Mouse (Mus musculus): ENCODE measurements around the gene Smpd1.

DNA sequence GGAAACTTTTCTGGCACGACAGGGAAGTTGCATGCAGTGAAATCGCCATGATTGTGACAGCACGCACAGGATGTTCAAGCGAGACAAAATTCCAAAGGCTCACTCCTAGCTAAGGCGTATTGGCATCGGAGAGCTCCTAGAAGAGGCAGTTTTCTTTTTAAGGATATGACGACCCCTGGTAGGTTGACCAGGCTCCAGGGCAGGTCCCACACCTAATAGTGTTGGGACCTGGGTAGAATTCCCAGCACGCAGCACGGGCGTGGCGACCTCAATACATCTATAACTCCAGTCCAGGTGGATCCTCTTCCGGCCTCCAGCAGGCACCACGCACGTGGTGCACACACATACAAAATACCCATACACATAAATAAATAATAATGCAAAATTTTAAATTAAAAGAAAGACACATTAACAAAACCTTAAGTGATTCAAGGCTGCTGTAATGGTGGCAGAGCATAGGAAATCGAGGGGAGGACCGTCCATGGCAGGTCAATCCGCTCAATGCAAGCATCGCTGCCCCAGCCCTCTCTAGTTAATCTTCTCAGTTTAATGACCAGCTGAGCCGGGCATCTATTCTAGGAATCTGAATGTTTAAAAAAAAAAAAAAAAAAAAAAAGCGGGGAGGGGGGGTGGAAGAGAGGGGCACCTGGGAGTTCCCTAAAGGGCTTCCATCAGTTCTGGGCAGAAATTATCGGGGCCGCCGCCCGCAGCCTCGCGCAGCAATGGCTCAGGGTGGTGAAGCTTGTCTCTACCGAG, 526 bp upstream of the Smpd1 start:
- TF ChIP-seq CTCF (conservative IDR thresholded peaks at IDR 0.05; ENCODE audit: insufficient read depth, insufficient read length, low read depth, low read length), result no peak
- no peak for TF ChIP-seq POLR2A (IDR thresholded peaks at IDR 0.05; ENCODE audit: low read depth, low read length)
